Comparison of ENCODE assay signal across 8 mouse cellular contexts in the genomic region with DNA sequence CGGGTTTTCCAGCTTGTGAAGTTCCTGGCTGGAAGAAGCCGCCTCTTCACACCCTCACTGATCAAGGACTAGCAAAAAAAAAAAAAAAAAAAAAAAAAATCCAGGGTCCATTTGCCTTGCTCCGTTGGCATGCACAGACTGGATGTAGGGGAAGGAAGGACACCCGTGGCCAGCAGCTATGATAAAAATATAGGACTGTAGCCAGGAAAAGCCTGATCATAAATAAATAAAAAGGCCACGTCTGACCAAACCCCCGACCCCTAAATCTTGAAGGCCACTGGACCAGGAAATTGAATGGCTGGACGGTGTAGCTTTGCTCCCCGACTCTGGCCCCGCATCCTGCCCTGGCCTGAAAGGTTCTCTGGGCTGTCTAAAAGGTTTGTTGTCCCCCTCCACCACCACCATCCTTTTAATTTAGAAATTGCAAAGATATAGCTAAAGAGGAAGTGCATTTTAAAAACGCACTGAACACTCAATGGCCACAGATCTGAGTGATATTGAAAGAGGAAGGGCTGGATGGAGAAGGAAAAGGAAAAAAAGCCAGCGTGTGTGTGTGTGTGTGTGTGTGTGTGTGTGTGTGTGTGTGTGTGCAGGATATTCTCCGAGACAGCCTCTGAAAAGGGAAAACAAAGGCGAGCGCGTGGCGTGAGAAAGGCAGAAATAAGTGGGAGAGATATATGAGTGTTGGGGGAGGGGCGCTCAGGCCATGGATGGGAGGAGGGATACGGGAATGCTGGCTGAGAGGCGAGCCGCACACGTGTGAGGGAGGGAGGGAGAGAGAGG.
DNase-seq lines count a peak whose midpoint lies in the region; ATAC-seq and TF ChIP-seq lines count a peak whose summit lies in the region.

No protein-coding gene starts in this region.

- peak; percentile 59 for ATAC-seq in kidney, embryonic 15.5 days (replicated peaks; ENCODE audit: low FRiP score)
- ATAC-seq in monocyte, adult 5-6 weeks (replicated peaks; ENCODE audit: insufficient number of reproducible peaks, low FRiP score, low TSS enrichment, poor library complexity, severe bottlenecking) = peak; percentile 70

- no peaks in the 10 kb centered on the region for H3K9me3 ChIP-seq in kidney, embryonic 15.5 days (replicated peaks)

- TF ChIP-seq CTCF in cortical plate, adult 2 months (IDR thresholded peaks at IDR 0.05; ENCODE audit: extremely low read depth, insufficient read depth, low read length) = no peak
- no peak for TF ChIP-seq CTCF in liver, adult 2 months (IDR thresholded peaks at IDR 0.05; ENCODE audit: low read depth, low read length)

- peak overlapping the region; percentile 64 for H3K4me2 ChIP-seq in kidney, embryonic 15.5 days

- under 1% methylated on average over 19 of the region's 21 CpGs for WGBS in kidney, embryonic 15.5 days
- 6% methylated on average over 21 of the region's 21 CpGs for WGBS in liver, adult 2 months

- H3K4me3 ChIP-seq in kidney, embryonic 15.5 days (replicated peaks) = peak overlapping the region; percentile 35
- 0 out of 2 replicates have a peak overlapping the region, but pooled peaks have one; percentile 6 for H3K4me3 ChIP-seq in cortical plate, adult 2 months (ENCODE audit: insufficient read depth, low read length)
- H3K4me3 ChIP-seq in liver, adult 2 months (ENCODE audit: insufficient read depth, low read depth, low read length) = peak overlapping the region; percentile 49

- no peak for DNase-seq in kidney, adult 18-20 months
- peak; percentile 43 to 52 for DNase-seq in heart, postnatal 14 days
- DNase-seq in liver, adult 2 months (ENCODE audit: extremely low read depth, low read depth, low spot score) = peak; percentile 34
- DNase-seq in ovary, adult 18-20 months (ENCODE audit: low spot score) = no peak
- DNase-seq in layer of hippocampus, postnatal 36 days = no peak

- no peak for TF ChIP-seq POLR2A in cortical plate, adult 2 months (IDR thresholded peaks at IDR 0.05; ENCODE audit: extremely low read depth, insufficient read depth, low read length)
- TF ChIP-seq POLR2A in liver, adult 2 months (IDR thresholded peaks at IDR 0.05; ENCODE audit: extremely low read depth, insufficient read depth, low read length) = no peak

- H3K36me3 ChIP-seq in kidney, embryonic 15.5 days = no peaks in the 10 kb centered on the region
- H3K36me3 ChIP-seq in liver, adult 2 months (ENCODE audit: control insufficient read depth, insufficient read depth, low read length) = no peaks in the 10 kb centered on the region

- intact Hi-C loops in heart, postnatal 14 days (cut with DNase I) = loop anchor here (5.0 to 10.0 kb wide), 3 partner anchors 94 to 493 kb away; no protein-coding TSS in a partner anchor

- peak overlapping the region; percentile 60 for H3K27ac ChIP-seq in kidney, embryonic 15.5 days
- H3K27ac ChIP-seq in cortical plate, adult 2 months (ENCODE audit: insufficient read depth, low read length) = peak overlapping the region; percentile 59; the same call in 1 of the 2 replicates
- H3K27ac ChIP-seq in liver, adult 2 months (replicated peaks; ENCODE audit: insufficient read depth, low read depth, low read length) = no peak overlapping the region

- no peaks in the 10 kb centered on the region for H3K79me2 ChIP-seq in liver, adult 2 months (ENCODE audit: control insufficient read depth, insufficient read depth, low read length)

- peaks cover 38% of the 10 kb centered on the region for H3K4me1 ChIP-seq in kidney, embryonic 15.5 days
- no peaks in the 10 kb centered on the region for H3K4me1 ChIP-seq in cortical plate, adult 2 months (ENCODE audit: control insufficient read depth, insufficient read depth, low read length)
- H3K4me1 ChIP-seq in liver, adult 2 months (ENCODE audit: control insufficient read depth, insufficient read depth, low read length) = peaks cover 3% of the 10 kb centered on the region; the same call in 1 of the 2 replicates

- peaks cover 37% of the 10 kb centered on the region for H3K27me3 ChIP-seq in kidney, embryonic 15.5 days
- H3K27me3 ChIP-seq in liver, adult 2 months (ENCODE audit: control insufficient read depth, insufficient read depth, low read length) = no peaks in the 10 kb centered on the region

- H3K9ac ChIP-seq in kidney, embryonic 15.5 days = no peak overlapping the region
- H3K9ac ChIP-seq in liver, adult 2 months (ENCODE audit: low read depth, low read length) = no peak overlapping the region

Comparison
In these comparisons a context has a peak if more than half of its experiments do, and no peak if none do; other contexts are left out.
1. DNase-seq: peak in heart, postnatal 14 days (2 of 2) and liver, adult 2 months (single experiment); none in kidney, adult 18-20 months (single experiment), ovary, adult 18-20 months (single experiment) and layer of hippocampus, postnatal 36 days (0 of 2).
2. Peak in every context shown above with its lines, with median percentiles within 50 percentile points of each other: H3K4me3 ChIP-seq.